Mouse (Mus musculus) colon, adult 2 months (tissue): ENCODE measurements around the gene Olfr149. TPM values are rescaled to one million over a fixed set of nuclear protein-coding genes. Genes with fewer than 3 reads are reported as not detected.

Experiments
- polyA plus RNA-seq: library from polyadenylated mRNA; depleted of rRNA; stranded (reverse); fragments of >200 nt; gene quantifications from 2 replicates; pipeline ENCODE4 v1.2.3, GENCODE M21; 2012; rRNA removed

Gene Olfr149
- not detected in 2 replicates for polyA plus RNA-seq

DNA sequence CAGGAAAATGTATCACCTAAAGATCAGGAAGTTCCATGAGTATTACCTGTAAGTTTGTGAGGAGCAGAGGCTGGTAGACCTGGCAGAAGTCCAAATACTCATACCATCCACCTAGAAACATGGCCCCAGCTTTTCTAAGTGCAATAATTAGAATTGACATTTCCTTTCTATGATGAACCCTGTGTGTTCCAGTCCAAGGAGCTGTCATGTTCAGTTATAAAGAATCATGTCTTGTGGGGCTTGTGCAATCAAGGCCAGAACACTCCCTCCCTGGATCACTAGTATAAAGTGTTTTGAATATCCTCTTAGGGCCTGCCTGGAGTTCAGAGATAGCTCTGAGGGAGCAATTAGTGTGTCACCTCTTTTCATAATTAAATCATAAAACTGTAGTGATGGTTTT is at the start of gene Olfr149:
Olfr149 (minus strand) TSS at position 101 of the 400 bp plus-strand sequence.

DNA sequence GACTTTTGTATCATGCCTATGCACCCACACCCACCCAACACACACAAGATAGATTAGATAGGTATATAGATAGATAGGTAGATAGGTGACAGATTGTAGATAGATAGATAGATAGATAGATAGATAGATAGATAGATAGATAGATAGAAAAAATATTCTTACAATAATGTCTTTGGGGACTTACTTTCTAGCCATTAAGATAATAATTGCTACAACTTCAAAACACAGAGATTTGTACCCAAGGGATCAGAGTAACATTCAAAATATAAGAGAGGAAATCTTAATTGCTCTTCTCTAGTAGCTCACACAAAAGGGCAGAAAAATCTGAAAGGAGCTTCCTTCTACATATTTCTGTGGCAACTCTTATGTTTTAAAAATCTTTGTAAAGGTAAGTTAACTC is 39.0 kb upstream of the Olfr149 start, which contains the start of gene Olfr967:
Olfr967 (plus strand) TSS at position 301 of the 400 bp plus-strand sequence.

DNA sequence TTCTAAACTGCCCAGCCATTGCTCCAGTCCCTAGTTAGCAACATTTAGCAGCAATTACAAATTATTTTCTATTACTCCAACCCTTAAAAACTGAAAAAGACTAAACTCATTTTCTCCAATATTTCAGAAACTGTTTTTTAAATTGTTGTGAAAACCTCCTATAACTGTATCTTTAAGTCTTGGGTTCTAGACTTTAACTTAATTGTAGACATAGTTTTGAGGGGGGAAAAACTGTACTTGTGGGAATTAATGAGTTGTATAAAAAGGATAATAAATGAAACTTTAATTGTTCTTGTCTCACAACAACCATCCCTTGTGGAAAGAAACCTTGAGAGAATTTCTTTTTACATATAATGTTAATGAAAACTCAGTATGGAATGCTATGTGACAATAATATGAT is 23.8 kb upstream of the Olfr149 start, which contains the start of gene Olfr150:
Olfr150 (plus strand) TSS at position 301 of the 400 bp plus-strand sequence.

DNA sequence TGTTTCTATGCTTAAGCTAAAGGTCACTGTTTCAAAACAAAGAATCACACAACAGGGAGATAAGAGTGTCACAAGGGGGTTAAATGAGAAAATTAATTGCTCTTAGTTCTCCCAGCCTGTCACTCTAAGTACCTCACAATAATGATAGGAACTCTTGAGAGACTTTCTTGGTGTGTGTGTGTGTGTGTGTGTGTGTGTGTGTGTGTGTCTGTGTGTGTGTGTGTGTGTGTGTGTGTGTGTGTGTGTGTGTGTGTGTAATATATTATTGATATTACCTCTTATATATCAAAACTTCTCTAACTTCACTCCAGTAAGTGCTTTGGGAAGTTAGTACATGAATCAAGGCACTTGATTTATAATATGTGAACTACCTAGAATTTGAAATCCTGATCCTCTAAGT is 4.1 kb upstream of the Olfr149 start, which contains the start of gene Olfr965:
Olfr965 (plus strand) TSS at position 301 of the 400 bp plus-strand sequence.

DNA sequence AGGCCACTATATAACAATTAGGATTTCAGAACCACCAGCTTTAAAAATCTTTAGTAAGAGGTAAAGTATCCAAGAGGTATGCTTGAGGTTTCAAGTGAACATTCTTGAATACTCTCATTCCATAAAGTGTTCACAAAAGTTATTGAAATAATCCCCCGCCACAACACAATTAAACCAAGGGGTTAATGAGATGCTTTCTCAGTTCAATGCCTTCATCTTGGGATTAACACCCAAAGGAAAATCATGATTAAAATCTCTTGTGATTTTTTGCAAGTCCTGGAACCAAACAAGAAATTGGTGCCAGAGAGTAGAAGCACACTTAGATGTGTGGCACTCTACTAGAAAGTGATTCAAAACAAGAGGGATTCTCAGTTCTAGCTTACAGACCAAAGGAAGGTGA is 40.0 kb downstream of the Olfr149 start, which contains the start of gene Olfr963:
Olfr963 (plus strand) TSS at position 301 of the 400 bp plus-strand sequence.

Other genes with a start within 250 kb of the Olfr149 start
- gene Olfr955, start 235.2 kb downstream of the Olfr149 start, polyA plus RNA-seq, result not detected in 2 replicates
- not detected in 2 replicates for gene Olfr44, start 213.1 kb downstream of the Olfr149 start, polyA plus RNA-seq
- not detected in 2 replicates for gene Olfr957, start 191.3 kb downstream of the Olfr149 start, polyA plus RNA-seq
- gene Olfr958, start 153.1 kb downstream of the Olfr149 start, polyA plus RNA-seq, result not detected in 2 replicates
- gene Olfr959, start 131.5 kb downstream of the Olfr149 start, polyA plus RNA-seq, result not detected in 2 replicates
- 3.6 and 6.4 TPM in 2 replicates for gene AW551984, start 102.7 kb downstream of the Olfr149 start, polyA plus RNA-seq
- gene Olfr148, start 96.5 kb downstream of the Olfr149 start, polyA plus RNA-seq, result not detected in 2 replicates
- not detected in 2 replicates for gene Olfr960, start 85.7 kb downstream of the Olfr149 start, polyA plus RNA-seq
- not detected in 2 replicates for gene Olfr961, start 62.0 kb downstream of the Olfr149 start, polyA plus RNA-seq
- gene Olfr963, start 39.9 kb downstream of the Olfr149 start, polyA plus RNA-seq, result not detected in 2 replicates
- gene Olfr965, start 4.2 kb upstream of the Olfr149 start, polyA plus RNA-seq, result not detected in 2 replicates
- not detected in 2 replicates for gene Olfr150, start 23.9 kb upstream of the Olfr149 start, polyA plus RNA-seq
- gene Olfr967, start 39.1 kb upstream of the Olfr149 start, polyA plus RNA-seq, result not detected in 2 replicates
- gene Olfr968, start 76.1 kb upstream of the Olfr149 start, polyA plus RNA-seq, result not detected in 2 replicates
- gene Olfr969, start 83.8 kb upstream of the Olfr149 start, polyA plus RNA-seq, result not detected in 2 replicates
- not detected in 2 replicates for gene Olfr970, start 101.7 kb upstream of the Olfr149 start, polyA plus RNA-seq
- not detected in 2 replicates for gene Olfr971, start 129.8 kb upstream of the Olfr149 start, polyA plus RNA-seq
- gene Olfr972, start 159.3 kb upstream of the Olfr149 start, polyA plus RNA-seq, result not detected in 2 replicates
- not detected in 2 replicates for gene Olfr229, start 200.2 kb upstream of the Olfr149 start, polyA plus RNA-seq
- not detected in 2 replicates for gene Olfr974, start 230.4 kb upstream of the Olfr149 start, polyA plus RNA-seq
- not detected in 2 replicates for gene Olfr975, start 244.9 kb upstream of the Olfr149 start, polyA plus RNA-seq